Mouse (Mus musculus): Measurements from ENCODE around the gene Syngap1.

GRCm38 (mm10) chr17:26999996-27000395 lies 58.9 kb downstream of the Syngap1 start:
- TF ChIP-seq CTCF (IDR thresholded peaks at IDR 0.05; ENCODE audit: borderline replicate concordance, control insufficient read depth, extremely low read depth, insufficient read depth, low read length, poor library complexity) (no peak), POLR2A (IDR thresholded peaks at IDR 0.05; ENCODE audit: control insufficient read depth, extremely low read depth, insufficient read depth, low read length, poor library complexity) (no peak)
